Mouse (Mus musculus) olfactory bulb, adult 2 months (tissue): Measurements from ENCODE around the gene Psg20.

ENCODE experiments used
- CTCF ChIP-seq: fragments of 200-500 bp; IDR thresholded peaks from 2 replicates; pipeline ENCODE4 v1.5.1; 2012; ENCODE audit warnings: low read depth, mild to moderate bottlenecking, low read length, moderate library complexity; ENCODE audit not compliant: insufficient read depth
- POLR2A ChIP-seq: fragments of 200-500 bp; IDR thresholded peaks from 2 replicates; pipeline ENCODE4 v1.6.1; 2012; ENCODE audit warnings: mild to moderate bottlenecking, low read depth, low read length, moderate library complexity; ENCODE audit not compliant: insufficient read depth

DNA sequence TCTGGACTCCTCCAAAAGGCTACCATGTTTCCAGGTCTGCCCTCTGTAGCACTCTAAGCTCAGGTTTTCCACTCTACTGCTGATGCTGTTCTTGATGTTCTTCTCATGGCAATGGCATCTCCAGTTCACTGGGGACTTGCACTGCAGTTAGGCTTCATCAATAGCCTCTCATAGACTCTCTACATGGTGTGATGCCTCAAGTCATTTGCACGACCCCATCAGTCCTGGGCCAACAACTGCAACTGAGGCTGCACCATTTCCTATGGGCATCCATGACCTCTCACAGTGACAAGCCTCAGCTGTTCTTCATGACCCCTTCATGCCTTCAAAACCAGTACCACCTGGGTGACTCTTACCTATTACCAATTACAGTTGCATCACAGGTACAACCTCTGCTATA is 42.4 kb upstream of the Psg20 start:
- TF ChIP-seq CTCF: no peak
- no peak for TF ChIP-seq POLR2A
